Mouse (Mus musculus): ENCODE data around the gene Zbtb8os. TPM values are rescaled to one million over a fixed set of nuclear protein-coding genes. Genes with fewer than 3 reads are reported as not detected.

The Zbtb8os gene
- polyA plus RNA-seq, 1 experiment from 2014 or later: 49.5 TPM

DNA sequence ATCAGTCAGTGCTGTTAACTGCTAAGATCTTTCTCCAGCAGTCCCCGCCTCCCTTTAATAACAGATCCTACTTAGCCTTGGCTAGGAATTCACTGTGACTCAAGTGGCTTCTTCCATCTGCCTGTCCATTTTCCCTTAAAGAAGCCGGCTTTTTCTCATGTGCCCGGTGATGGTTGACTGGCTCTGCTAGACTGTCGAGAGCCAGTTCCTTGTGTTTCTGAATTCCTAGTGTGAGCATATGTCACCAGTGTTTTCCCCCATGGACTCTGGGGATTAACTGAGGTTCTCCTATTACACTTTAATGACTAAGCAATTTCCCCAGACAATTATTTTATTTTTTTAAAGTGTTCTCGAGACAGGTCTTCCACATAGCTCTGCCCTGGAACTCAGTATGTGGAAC lies 32.1 kb upstream of the Zbtb8os start:
- no peak for DNase-seq (ENCODE audit: low spot score)
- H3K27ac ChIP-seq: no peak overlapping the region
- peaks cover 34% of the 10 kb centered on the region for H3K36me3 ChIP-seq
- WGBS: 83% methylated on average over 5 of the region's 5 CpGs
- no peaks in the 10 kb centered on the region for H3K27me3 ChIP-seq (ENCODE audit: low read depth, poor library complexity, severe bottlenecking)
- H3K9me3 ChIP-seq (replicated peaks): no peaks in the 10 kb centered on the region
- peaks cover 10% of the 10 kb centered on the region for H3K4me1 ChIP-seq
- no peak overlapping the region for H3K4me3 ChIP-seq

- Histone ChIP-seq H3K27ac (no peak overlapping the region), H3K4me1 (peaks cover 8% of the 10 kb centered on the region), H3K36me3 (peaks cover 39% of the 10 kb centered on the region), H3K27me3 (ENCODE audit: low read depth, poor library complexity, severe bottlenecking) (no peaks in the 10 kb centered on the region), H3K9me3 (replicated peaks) (no peaks in the 10 kb centered on the region), H3K4me3 (no peak overlapping the region)
- 89% methylated on average over 9 of the region's 9 CpGs for WGBS
- no peak for DNase-seq (ENCODE audit: low spot score)
These were observed 31.7 kb upstream of the Zbtb8os start for GRCm38 (mm10) chr4:129303816-129304215.

- H3K27ac ChIP-seq: no peak overlapping the region
- no peak for DNase-seq (ENCODE audit: low spot score)
- H3K27me3 ChIP-seq (ENCODE audit: low read depth, poor library complexity, severe bottlenecking): no peaks in the 10 kb centered on the region
- H3K4me1 ChIP-seq: peaks cover 3% of the 10 kb centered on the region
- peaks cover 43% of the 10 kb centered on the region for H3K36me3 ChIP-seq
- WGBS: 83% methylated on average over 1 of the region's 1 CpGs
- H3K4me3 ChIP-seq: no peak overlapping the region
- no peaks in the 10 kb centered on the region for H3K9me3 ChIP-seq (replicated peaks)
These were observed 31.2 kb upstream of the Zbtb8os start for GRCm38 (mm10) chr4:129304306-129304705.

GRCm38 (mm10) chr4:129307936-129308335 lies 27.6 kb upstream of the Zbtb8os start:
- Histone ChIP-seq H3K36me3 (peaks cover 80% of the 10 kb centered on the region), H3K27ac (no peak overlapping the region), H3K4me3 (no peak overlapping the region), H3K4me1 (no peaks in the 10 kb centered on the region), H3K27me3 (ENCODE audit: low read depth, poor library complexity, severe bottlenecking) (no peaks in the 10 kb centered on the region), H3K9me3 (replicated peaks) (no peaks in the 10 kb centered on the region)
- DNase-seq (ENCODE audit: low spot score): no peak
- 92% methylated on average over 1 of the region's 1 CpGs for WGBS

GRCm38 (mm10) chr4:129313886-129314285 lies 21.6 kb upstream of the Zbtb8os start:
- Histone ChIP-seq H3K27ac (no peak overlapping the region), H3K4me1 (no peaks in the 10 kb centered on the region), H3K9me3 (replicated peaks) (no peaks in the 10 kb centered on the region), H3K36me3 (peaks cover 100% of the 10 kb centered on the region), H3K4me3 (no peak overlapping the region), H3K27me3 (ENCODE audit: low read depth, poor library complexity, severe bottlenecking) (no peaks in the 10 kb centered on the region)
- no peak for DNase-seq (ENCODE audit: low spot score)
- WGBS: 93% methylated on average over 3 of the region's 3 CpGs

GRCm38 (mm10) chr4:129320876-129321275 lies 14.6 kb upstream of the Zbtb8os start:
- H3K4me1 ChIP-seq: no peaks in the 10 kb centered on the region
- no peak overlapping the region for H3K4me3 ChIP-seq
- DNase-seq (ENCODE audit: low spot score): no peak
- H3K27ac ChIP-seq: no peak overlapping the region
- no peaks in the 10 kb centered on the region for H3K9me3 ChIP-seq (replicated peaks)
- no peaks in the 10 kb centered on the region for H3K27me3 ChIP-seq (ENCODE audit: low read depth, poor library complexity, severe bottlenecking)
- 98% methylated on average over 1 of the region's 1 CpGs for WGBS
- H3K36me3 ChIP-seq: peaks cover 99% of the 10 kb centered on the region

DNA sequence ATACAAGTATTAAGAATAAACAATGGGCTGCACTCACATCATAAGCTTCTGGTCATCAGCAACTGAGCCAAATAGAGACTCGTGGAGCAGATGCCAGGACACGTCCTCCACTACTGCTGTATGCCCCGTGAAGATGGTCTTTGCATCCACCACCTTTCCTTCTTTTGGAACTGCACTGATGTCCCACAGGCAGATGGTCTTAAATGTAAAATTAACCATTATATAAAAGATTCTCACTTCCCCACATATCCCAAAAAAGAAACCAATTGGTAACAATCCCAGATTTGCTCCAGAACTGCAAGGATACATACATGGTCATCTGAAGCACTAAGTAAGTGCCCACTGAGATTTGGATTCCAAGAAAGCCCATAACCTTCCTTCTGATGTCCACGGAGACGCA lies 13.5 kb upstream of the Zbtb8os start:
- peaks cover 99% of the 10 kb centered on the region for H3K36me3 ChIP-seq
- DNase-seq (ENCODE audit: low spot score): no peak

GRCm38 (mm10) chr4:129323491-129323890 lies 12.0 kb upstream of the Zbtb8os start:
- no peak for DNase-seq (ENCODE audit: low spot score)
- Histone ChIP-seq H3K27me3 (ENCODE audit: low read depth, poor library complexity, severe bottlenecking) (no peaks in the 10 kb centered on the region), H3K4me3 (no peak overlapping the region), H3K36me3 (peaks cover 99% of the 10 kb centered on the region), H3K27ac (no peak overlapping the region), H3K4me1 (no peaks in the 10 kb centered on the region), H3K9me3 (replicated peaks) (no peaks in the 10 kb centered on the region)
- 93% methylated on average over 1 of the region's 1 CpGs for WGBS

More for the DNA sequence above, 13.5 kb upstream of the Zbtb8os start:
- Histone ChIP-seq H3K9me3 (replicated peaks) (no peaks in the 10 kb centered on the region), H3K27me3 (ENCODE audit: low read depth, poor library complexity, severe bottlenecking) (no peaks in the 10 kb centered on the region), H3K27ac (no peak overlapping the region), H3K4me1 (no peaks in the 10 kb centered on the region), H3K4me3 (no peak overlapping the region)
- 95% methylated on average over 5 of the region's 5 CpGs for WGBS

DNA sequence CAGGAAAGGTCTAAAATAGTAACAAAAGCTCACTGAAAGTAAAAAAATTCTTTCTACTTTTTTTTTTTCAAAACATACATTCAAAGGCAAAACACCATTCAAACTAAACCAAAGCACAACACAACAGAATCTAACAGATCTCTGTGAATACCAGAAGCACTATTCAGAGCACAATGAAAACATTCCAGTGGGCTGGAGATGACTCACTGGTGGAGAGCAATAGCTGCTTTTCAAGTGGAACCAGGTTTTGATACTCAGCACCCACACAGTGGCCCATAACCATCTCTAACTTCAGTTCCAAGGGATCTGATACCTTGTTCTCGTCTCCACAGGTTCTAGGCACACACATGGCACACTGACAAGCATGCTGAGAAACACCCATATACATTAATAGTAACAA lies 10.7 kb upstream of the Zbtb8os start:
- H3K27me3 ChIP-seq (ENCODE audit: low read depth, poor library complexity, severe bottlenecking): no peaks in the 10 kb centered on the region
- no peaks in the 10 kb centered on the region for H3K9me3 ChIP-seq (replicated peaks)
- H3K4me1 ChIP-seq: no peaks in the 10 kb centered on the region
- peaks cover 100% of the 10 kb centered on the region for H3K36me3 ChIP-seq
- H3K27ac ChIP-seq: no peak overlapping the region
- no peak for DNase-seq (ENCODE audit: low spot score)
- WGBS: 90% methylated on average over 1 of the region's 1 CpGs
- H3K4me3 ChIP-seq: no peak overlapping the region

DNA sequence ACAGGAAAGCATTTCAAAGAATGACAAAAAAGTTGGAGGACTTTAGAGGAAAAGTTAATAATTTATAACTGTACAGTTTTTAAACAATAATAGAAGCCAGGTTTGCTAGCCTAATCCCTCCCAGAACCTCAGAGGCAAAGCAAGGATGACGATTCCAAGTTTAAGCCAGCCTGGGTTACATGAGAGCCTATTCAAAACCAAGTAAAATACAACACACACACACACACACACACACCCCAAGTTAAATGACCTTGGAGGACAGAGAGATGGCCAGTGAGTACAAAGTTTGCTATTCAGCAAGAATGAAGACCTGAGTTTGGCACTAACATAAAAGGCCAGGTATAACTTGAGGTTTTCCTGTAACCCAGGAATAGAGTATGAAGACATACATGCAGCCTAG lies 9.3 kb upstream of the Zbtb8os start:
- Histone ChIP-seq H3K4me3 (no peak overlapping the region), H3K27me3 (ENCODE audit: low read depth, poor library complexity, severe bottlenecking) (no peaks in the 10 kb centered on the region), H3K27ac (no peak overlapping the region), H3K4me1 (peaks cover 4% of the 10 kb centered on the region; the same call in 1 of the 2 replicates), H3K9me3 (replicated peaks) (no peaks in the 10 kb centered on the region), H3K36me3 (peaks cover 100% of the 10 kb centered on the region)
- WGBS: 91% methylated on average over 1 of the region's 1 CpGs
- DNase-seq (ENCODE audit: low spot score): no peak

- Histone ChIP-seq H3K27me3 (ENCODE audit: low read depth, poor library complexity, severe bottlenecking) (no peaks in the 10 kb centered on the region), H3K36me3 (peaks cover 65% of the 10 kb centered on the region), H3K4me1 (peaks cover 29% of the 10 kb centered on the region), H3K4me3 (peak overlapping the region; percentile 78), H3K9me3 (replicated peaks) (no peaks in the 10 kb centered on the region), H3K27ac (no peak overlapping the region)
- DNase-seq (ENCODE audit: low spot score): no peak
- 77% methylated on average over 1 of the region's 1 CpGs for WGBS
These were observed 2.6 kb upstream of the Zbtb8os start for GRCm38 (mm10) chr4:129332846-129333245.

DNA sequence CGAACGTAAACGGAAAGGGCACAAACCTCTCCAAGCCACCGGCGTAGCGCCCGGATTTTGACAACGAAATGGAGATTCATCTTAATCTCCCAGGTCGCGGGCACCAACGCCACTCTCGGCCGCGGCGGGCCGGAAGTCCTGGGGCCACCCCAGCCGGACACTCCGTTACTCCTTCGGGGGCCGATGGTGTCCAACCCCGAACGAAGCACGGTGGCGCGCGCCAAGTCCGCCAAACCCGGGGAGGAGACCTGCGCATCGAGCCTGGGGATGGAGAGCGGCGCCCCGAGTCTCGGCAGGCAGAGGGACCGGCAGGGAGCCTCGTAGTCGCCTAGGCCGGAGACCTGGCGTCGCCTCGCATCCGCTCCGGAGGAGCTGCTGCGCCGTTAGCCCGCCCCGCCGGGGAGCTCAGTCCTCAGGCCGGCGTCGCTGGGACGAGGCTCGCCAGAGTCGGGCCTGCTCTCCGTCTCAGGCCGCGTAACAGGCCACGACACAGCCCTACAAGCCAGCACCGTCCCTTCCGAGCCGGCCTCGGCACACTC lies 749 bp upstream of the Zbtb8os start:
- peak overlapping the region; percentile 78 for H3K4me3 ChIP-seq
- no peaks in the 10 kb centered on the region for H3K27me3 ChIP-seq (ENCODE audit: low read depth, poor library complexity, severe bottlenecking)
- peaks cover 46% of the 10 kb centered on the region for H3K36me3 ChIP-seq
- H3K4me1 ChIP-seq: peaks cover 29% of the 10 kb centered on the region
- peak overlapping the region; percentile 99 for H3K27ac ChIP-seq
- H3K9me3 ChIP-seq (replicated peaks): no peaks in the 10 kb centered on the region
- DNase-seq (ENCODE audit: low spot score): peak; percentile 84
- WGBS: under 1% methylated on average over 62 of the region's 62 CpGs

GRCm38 (mm10) chr4:129336291-129336690 lies 796 bp downstream of the Zbtb8os start:
- Histone ChIP-seq H3K27me3 (ENCODE audit: low read depth, poor library complexity, severe bottlenecking) (no peaks in the 10 kb centered on the region), H3K4me1 (peaks cover 24% of the 10 kb centered on the region), H3K27ac (peak overlapping the region; percentile 99), H3K36me3 (peaks cover 34% of the 10 kb centered on the region), H3K4me3 (peak overlapping the region; percentile 78), H3K9me3 (replicated peaks) (no peaks in the 10 kb centered on the region)
- WGBS: 55% methylated on average over 14 of the region's 14 CpGs
- no peak for DNase-seq (ENCODE audit: low spot score)

- no peak for DNase-seq (ENCODE audit: low spot score)
- H3K27ac ChIP-seq: no peak overlapping the region
- 96% methylated on average over 3 of the region's 3 CpGs for WGBS
- no peaks in the 10 kb centered on the region for H3K9me3 ChIP-seq (replicated peaks)
- H3K4me1 ChIP-seq: no peaks in the 10 kb centered on the region
- no peaks in the 10 kb centered on the region for H3K27me3 ChIP-seq (ENCODE audit: low read depth, poor library complexity, severe bottlenecking)
- peaks cover 39% of the 10 kb centered on the region for H3K36me3 ChIP-seq
- H3K4me3 ChIP-seq: no peak overlapping the region
These were observed 4.2 kb downstream of the Zbtb8os start for GRCm38 (mm10) chr4:129339743-129340142.
